Mouse (Mus musculus) heart, embryonic 13.5 days (tissue): ENCODE measurements around the gene Rps3. TPM values are rescaled to one million over a fixed set of nuclear protein-coding genes. Genes with fewer than 3 reads are reported as not detected.

Experiments used
- ATAC-seq: fragments of 200-750 bp; cut with Nextera tagmentation; 2 replicates; pipeline ENCODE4 v1.8.0; 2017; ENCODE audit warnings: moderate TSS enrichment; ENCODE audit not compliant: insufficient number of reproducible peaks, low FRiP score, low TSS enrichment; ENCODE audit errors: extremely low read depth
- H3K27ac ChIP-seq: fragments of 300-500 bp; sonication (generic); replicated peaks from 2 replicates; pipeline ENCODE4 v1.5.1; 2015; ENCODE audit warnings: moderate library complexity, mild to moderate bottlenecking, inconsistent platforms
- H3K27me3 ChIP-seq: fragments of 300-500 bp; sonication (generic); replicated peaks from 2 replicates; pipeline ENCODE4 v1.6.1; 2015; ENCODE audit warnings: mild to moderate bottlenecking, inconsistent platforms
- H3K36me3 ChIP-seq: fragments of 300-500 bp; sonication (generic); 2 replicates; pipeline ENCODE4 v1.6.1; 2015; ENCODE audit warnings: mild to moderate bottlenecking, inconsistent platforms
- H3K4me1 ChIP-seq: fragments of 300-500 bp; sonication (generic); 2 replicates; pipeline ENCODE4 v1.6.1; 2015; ENCODE audit warnings: inconsistent platforms
- H3K4me2 ChIP-seq: fragments of 300-500 bp; sonication (generic); 2 replicates; pipeline ENCODE4 v1.6.1; 2015; ENCODE audit warnings: inconsistent platforms, mild to moderate bottlenecking, moderate library complexity
- H3K4me3 ChIP-seq: fragments of 300-500 bp; sonication (generic); 2 replicates; pipeline ENCODE4 v1.5.1; 2015; ENCODE audit warnings: moderate library complexity, mild to moderate bottlenecking, inconsistent platforms
- H3K9ac ChIP-seq: fragments of 300-500 bp; sonication (generic); 2 replicates; pipeline ENCODE4 v1.6.1; 2015; ENCODE audit warnings: inconsistent platforms, mild to moderate bottlenecking, moderate library complexity
- H3K9me3 ChIP-seq: fragments of 300-500 bp; sonication (generic); 2 replicates; pipeline ENCODE4 v1.6.1; 2016; ENCODE audit warnings: inconsistent platforms
- WGBS: fragments of 180-500 bp; shearing (Covaris S2); methylation state at CpG from one replicate; pipeline ENCODE4 v1.1.7; 2015; ENCODE audit warnings: mixed read lengths; 5-methylcytosine and 5-hydroxymethylcytosine counted together
- polyA plus RNA-seq: library from polyadenylated mRNA; unstranded; fragments of >200 nt; fragmentation: Nextera tagmentation; extraction: Ambion mirVana; gene quantifications from 2 replicates; pipeline ENCODE4 v1.2.1, GENCODE M21; 2015

The Rps3 gene
- polyA plus RNA-seq, 1 experiment from 2014 or later, result 492 TPM

DNA sequence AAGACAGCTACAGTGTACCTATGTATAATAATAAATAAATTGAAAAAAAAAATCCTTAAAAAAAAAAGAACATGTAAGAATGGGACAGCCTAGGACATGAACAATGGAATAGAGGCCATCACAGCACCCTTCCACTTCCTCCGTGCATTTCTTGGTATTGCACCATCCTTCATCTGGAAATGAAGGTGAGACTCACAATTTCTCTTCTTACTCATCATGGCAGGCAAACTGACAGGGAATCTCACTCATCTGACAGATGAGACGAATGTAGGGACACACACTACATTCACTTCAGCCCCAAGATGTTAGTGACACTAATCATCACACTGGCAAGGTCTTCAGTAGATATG, 8.0 kb downstream of the Rps3 start:
- ATAC-seq, result no peak
- Histone ChIP-seq H3K36me3 (peaks cover 81% of the 10 kb centered on the region), H3K9ac (no peak overlapping the region), H3K27ac (peak overlapping the region; percentile 21; the same call in 1 of the 2 replicates), H3K27me3 (no peaks in the 10 kb centered on the region), H3K9me3 (no peaks in the 10 kb centered on the region), H3K4me3 (no peak overlapping the region), H3K4me1 (peaks cover 62% of the 10 kb centered on the region), H3K4me2 (no peak overlapping the region)
- 66% methylated on average over 2 of the region's 2 CpGs for WGBS

DNA sequence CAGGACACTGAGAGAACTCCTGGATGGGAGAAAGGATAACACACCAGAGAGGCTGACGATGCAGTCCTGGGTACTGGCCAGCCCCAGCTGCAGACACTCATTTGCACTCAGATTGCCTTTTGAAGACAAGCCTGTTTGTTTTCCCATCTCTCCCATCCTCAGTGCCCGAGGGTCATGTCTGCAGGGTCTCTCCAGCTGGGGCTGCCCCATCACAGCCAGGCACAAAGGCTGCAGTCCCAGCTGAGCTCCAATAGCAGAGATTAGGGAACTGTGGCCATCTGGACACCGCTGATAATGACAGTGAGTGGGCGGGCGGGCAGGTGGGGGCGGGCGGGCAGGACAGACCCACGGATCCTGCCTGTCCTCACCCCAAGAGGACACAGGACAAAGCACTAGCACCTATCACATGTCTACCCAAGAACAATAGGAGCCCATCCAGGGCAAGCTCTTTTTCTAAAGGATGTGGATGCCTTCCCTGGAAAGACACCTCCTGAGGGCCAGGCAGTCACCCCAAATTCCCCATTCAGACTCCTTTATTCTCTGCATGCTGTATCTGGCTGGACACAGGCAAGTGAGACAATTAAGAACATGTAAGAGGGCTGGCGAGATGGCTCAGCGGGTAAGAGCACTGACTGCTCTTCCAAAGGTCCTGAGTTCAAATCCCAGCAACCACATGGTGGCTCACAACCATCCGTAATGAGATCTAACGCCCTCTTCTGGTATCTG, 8.5 kb downstream of the Rps3 start:
- Histone ChIP-seq H3K9me3 (no peaks in the 10 kb centered on the region), H3K9ac (peak overlapping the region; percentile 35; the same call in 1 of the 2 replicates), H3K27me3 (no peaks in the 10 kb centered on the region; the same call in 1 of the 2 replicates), H3K4me3 (no peak overlapping the region), H3K27ac (peak overlapping the region; percentile 54), H3K4me1 (peaks cover 61% of the 10 kb centered on the region), H3K36me3 (peaks cover 76% of the 10 kb centered on the region), H3K4me2 (peak overlapping the region; percentile 5)
- 44% methylated on average over 12 of the region's 12 CpGs for WGBS
- peak; percentile 65 for ATAC-seq

DNA sequence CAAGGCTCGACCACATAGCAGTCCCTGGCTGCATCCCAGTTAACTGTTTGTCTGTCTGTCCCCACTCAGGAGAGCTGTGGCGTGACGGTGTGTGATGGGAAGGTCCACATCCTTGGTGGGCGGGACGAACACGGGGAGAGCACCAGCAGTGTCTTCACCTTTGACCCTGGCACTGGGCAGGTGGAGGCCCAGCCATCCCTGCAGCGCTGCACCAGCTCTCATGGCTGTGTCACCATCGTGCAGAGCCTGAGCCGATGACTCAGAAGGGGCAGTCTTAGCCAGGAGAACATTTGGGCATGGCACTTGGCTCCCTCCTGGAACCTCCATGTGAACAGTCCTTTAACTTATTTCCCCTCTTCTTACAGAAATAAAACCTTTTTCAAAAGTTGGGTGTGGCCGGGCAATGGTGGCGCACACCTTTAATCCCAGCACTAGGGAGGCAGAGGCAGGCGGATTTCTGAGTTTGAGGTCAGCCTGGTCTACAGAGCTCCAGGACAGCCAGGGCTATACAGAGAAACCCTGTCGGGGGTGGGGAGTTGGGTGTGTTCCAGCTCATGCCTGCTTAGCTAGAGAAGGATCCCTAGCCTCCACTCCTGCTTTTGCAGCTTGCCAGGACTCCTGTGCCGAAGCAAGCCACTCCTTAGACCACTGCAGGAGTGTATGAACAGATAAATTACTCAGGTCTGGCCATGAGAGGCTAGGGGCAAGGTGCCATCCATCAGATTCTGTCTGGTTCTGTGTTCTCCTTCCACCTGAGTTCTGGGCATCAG, 9.7 kb downstream of the Rps3 start:
- no peaks in the 10 kb centered on the region for H3K9me3 ChIP-seq
- H3K4me1 ChIP-seq, result peaks cover 58% of the 10 kb centered on the region
- H3K9ac ChIP-seq, result no peak overlapping the region
- H3K36me3 ChIP-seq, result peaks cover 64% of the 10 kb centered on the region
- H3K27me3 ChIP-seq, result peaks cover 2% of the 10 kb centered on the region; the same call in 1 of the 2 replicates
- 78% methylated on average over 14 of the region's 14 CpGs for WGBS
- H3K4me3 ChIP-seq, result no peak overlapping the region
- ATAC-seq, result no peak
- peak overlapping the region; percentile 54 for H3K27ac ChIP-seq
- H3K4me2 ChIP-seq, result peak overlapping the region; percentile 5

DNA sequence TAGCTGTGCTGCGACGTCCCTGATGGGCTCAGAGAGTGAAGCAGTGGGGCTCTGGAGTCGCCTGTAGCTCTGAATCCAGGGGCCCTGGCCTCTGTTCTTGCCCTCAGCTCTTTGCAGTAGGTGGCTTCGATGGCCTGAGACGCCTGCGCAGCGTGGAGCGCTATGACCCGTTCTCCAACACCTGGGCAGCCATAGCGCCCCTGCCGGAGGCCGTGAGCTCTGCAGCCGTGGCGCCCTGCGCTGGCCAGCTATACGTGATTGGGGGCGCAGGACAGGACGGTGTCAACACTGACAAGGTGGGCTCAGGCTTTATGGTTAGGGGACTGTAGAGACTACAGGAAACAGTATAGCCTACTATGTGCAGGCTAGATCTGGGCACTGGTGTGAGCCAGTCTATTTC, 12.0 kb downstream of the Rps3 start:
- no peak overlapping the region for H3K27ac ChIP-seq
- no peak overlapping the region for H3K4me3 ChIP-seq
- peaks cover 2% of the 10 kb centered on the region; the same call in 1 of the 2 replicates for H3K27me3 ChIP-seq
- no peak overlapping the region for H3K4me2 ChIP-seq
- H3K9me3 ChIP-seq, result no peaks in the 10 kb centered on the region
- H3K9ac ChIP-seq, result no peak overlapping the region
- peaks cover 41% of the 10 kb centered on the region for H3K36me3 ChIP-seq
- WGBS, result 59% methylated on average over 18 of the region's 18 CpGs
- H3K4me1 ChIP-seq, result peaks cover 63% of the 10 kb centered on the region
- ATAC-seq, result no peak

DNA sequence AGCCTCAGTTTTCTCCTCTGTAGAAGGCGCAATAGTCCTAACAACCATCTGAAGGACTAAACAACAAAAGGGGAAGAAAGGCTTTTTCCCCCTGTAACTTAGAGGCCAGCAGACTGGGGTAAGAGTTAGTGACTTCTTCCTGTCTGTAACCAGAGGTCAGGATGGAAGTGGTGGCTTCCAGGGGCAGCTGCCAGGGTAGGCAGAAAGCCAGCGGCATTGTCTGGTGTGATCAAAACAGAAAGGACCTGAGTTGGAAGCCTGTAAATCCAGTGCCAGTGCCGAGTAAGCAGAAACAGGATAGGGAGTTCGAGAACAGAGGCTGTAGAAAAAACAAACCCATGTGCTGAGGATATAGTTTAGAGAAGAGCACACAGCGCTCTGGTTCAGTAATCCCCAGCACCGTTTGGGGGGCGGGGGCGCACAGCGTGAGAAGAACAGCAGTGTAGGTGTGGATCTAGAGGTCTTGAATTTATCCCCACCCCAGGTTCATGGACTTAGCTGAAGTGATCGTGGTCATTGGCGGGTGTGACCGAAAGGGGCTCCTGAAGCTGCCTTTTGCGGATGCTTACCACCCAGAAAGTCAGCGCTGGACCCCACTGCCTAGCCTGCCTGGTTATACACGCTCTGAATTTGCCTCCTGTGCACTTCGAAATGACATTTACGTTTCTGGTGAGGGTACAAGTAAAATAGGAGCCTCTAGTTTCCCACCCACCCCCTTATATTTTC, 13.7 kb downstream of the Rps3 start:
- no peak overlapping the region for H3K9ac ChIP-seq
- no peaks in the 10 kb centered on the region for H3K9me3 ChIP-seq
- H3K4me1 ChIP-seq, result peaks cover 66% of the 10 kb centered on the region
- H3K36me3 ChIP-seq, result peaks cover 35% of the 10 kb centered on the region
- H3K4me3 ChIP-seq, result no peak overlapping the region
- WGBS, result 78% methylated on average over 17 of the region's 17 CpGs
- ATAC-seq, result no peak
- peak overlapping the region; percentile 95; the same call in 1 of the 2 replicates for H3K27ac ChIP-seq
- no peak overlapping the region for H3K4me2 ChIP-seq
- peaks cover 2% of the 10 kb centered on the region; the same call in 1 of the 2 replicates for H3K27me3 ChIP-seq

DNA sequence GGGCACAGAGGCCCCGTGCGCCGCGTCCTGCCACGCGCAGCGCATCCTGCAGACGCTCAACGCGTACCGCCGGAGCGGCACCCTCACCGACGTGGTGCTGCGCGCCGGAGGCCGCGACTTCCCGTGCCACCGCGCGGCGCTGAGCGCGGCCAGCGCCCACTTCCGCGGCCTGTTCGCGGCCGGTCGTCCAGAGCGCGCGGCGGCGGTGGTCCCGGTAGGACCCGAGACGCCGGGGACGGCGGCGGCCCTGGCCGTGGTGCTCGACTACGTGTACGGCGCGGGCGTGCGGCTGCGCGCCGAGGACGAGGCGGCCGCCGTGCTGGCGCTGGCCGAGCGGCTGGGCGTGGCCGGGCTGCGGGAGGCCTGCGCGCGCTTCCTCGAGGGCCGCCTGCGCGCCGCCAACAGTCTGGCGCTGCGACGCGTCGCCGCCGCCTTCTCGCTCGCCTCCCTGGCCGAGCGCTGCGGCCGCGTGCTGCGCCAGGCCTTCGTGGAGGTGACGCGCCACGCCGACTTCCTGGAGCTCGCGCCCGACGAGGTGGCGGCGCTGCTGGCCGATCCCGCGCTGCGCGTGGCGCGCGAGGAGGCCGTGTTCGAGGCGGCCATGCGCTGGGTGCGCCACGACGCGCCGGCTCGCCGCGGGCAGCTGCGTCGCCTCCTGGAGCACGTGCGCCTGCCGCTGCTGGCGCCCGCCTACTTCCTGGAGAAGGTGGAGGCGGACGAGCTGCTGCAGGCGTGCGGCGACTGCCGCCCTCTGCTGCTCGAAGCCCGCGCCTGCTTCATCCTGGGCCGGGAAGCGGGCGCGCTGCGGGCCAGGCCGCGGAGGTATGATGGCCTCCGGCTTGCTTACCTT, 15.0 kb downstream of the Rps3 start:
- Histone ChIP-seq H3K36me3 (peaks cover 22% of the 10 kb centered on the region), H3K27me3 (peaks cover 2% of the 10 kb centered on the region; the same call in 1 of the 2 replicates), H3K27ac (peak overlapping the region; percentile 95), H3K4me2 (peak overlapping the region; percentile 88), H3K9ac (peak overlapping the region; percentile 87), H3K9me3 (no peaks in the 10 kb centered on the region), H3K4me1 (peaks cover 52% of the 10 kb centered on the region), H3K4me3 (peak overlapping the region; percentile 61)
- peak; percentile 47; the same call in 1 of the 2 replicates for ATAC-seq
- WGBS, result 2% methylated on average over 123 of the region's 145 CpGs

DNA sequence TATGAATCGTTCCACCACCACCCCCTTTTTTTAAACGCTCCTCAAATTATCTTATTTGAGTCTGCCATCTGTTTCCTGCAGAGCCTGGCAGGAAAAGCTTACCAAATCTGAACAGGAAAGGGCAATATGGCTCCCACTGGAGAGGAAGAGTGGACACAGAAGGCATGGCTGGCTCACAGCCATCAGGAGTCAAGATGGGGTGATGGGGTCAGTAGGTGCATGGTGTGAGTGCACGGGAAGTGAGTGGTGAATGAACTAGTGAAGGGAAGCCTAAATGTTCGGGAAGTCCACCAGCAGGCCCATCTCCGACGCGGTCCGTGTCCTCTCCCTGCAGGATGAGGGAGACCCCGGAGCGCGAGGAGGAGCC, 15.6 kb downstream of the Rps3 start:
- Histone ChIP-seq H3K27me3 (peaks cover 2% of the 10 kb centered on the region; the same call in 1 of the 2 replicates), H3K9ac (peak overlapping the region; percentile 87), H3K4me1 (peaks cover 50% of the 10 kb centered on the region), H3K27ac (peak overlapping the region; percentile 95), H3K4me3 (peak overlapping the region; percentile 61), H3K4me2 (peak overlapping the region; percentile 88), H3K36me3 (peaks cover 16% of the 10 kb centered on the region), H3K9me3 (no peaks in the 10 kb centered on the region)
- 15% methylated on average over 9 of the region's 11 CpGs for WGBS
- ATAC-seq, result no peak

DNA sequence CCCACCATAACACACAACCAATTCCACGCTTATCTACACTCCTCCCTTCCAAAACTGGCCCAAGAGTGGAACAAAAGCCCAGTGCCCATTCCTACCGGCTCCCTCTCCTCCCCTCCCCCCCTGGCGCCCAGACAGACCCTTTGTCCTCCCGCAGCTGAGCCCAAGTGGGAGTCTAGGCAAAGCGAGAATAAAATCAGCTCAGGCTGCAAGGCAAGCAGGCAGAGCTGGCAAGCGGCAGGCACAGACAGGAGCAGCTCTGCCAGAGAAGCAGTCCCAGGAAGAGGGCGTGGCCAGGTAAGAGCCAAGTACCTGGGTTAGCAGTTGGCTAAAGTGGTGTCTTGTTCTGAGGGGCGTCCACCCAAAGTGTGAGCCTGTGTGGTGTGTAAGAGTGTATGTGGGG, 17.7 kb downstream of the Rps3 start, which contains the start of gene Klhl35:
Gene Klhl35, plus strand, starts transcription at position 194 of the 400 bp plus-strand sequence.
- Histone ChIP-seq H3K9me3 (no peaks in the 10 kb centered on the region), H3K27ac (peak within 1 kb of the TSS; percentile 32), H3K27me3 (peaks cover 2% of the 10 kb centered on the region; the same call in 1 of the 2 replicates), H3K4me3 (0 out of 2 replicates have a peak within 1 kb of the TSS, but pooled peaks have one; percentile 9), H3K4me2 (peak within 1 kb of the TSS; percentile 88), H3K36me3 (peaks cover 15% of the 10 kb centered on the region), H3K9ac (peak within 1 kb of the TSS; percentile 69), H3K4me1 (peaks cover 50% of the 10 kb centered on the region)
- WGBS, result 20% methylated on average over 8 of the region's 8 CpGs
- ATAC-seq, result no peak

DNA sequence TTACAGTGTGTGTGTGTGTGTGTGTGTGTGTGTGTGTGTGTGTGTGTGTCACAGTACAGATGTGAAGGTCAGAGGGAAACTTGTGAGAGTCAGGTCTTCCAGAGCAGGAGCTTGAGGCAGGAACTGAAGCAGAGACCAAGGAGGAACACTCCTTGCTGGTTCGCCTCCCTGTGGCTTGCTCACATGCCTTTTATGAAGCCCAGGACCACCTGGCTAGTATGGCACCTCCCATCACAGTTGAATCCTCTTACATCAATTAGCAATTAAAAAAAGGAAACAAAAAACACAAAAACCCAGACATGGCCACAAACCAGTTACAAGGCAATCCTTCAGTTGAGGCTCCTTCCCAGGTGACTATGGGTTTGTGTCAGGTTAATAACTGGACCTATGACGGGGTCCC, 20.4 kb downstream of the Rps3 start:
- Histone ChIP-seq H3K4me1 (peaks cover 32% of the 10 kb centered on the region), H3K9ac (no peak overlapping the region), H3K27me3 (no peaks in the 10 kb centered on the region; the same call in 1 of the 2 replicates), H3K4me2 (no peak overlapping the region), H3K9me3 (no peaks in the 10 kb centered on the region), H3K36me3 (peaks cover 39% of the 10 kb centered on the region), H3K27ac (no peak overlapping the region), H3K4me3 (no peak overlapping the region)
- WGBS, result 68% methylated on average over 2 of the region's 2 CpGs
- no peak for ATAC-seq

DNA sequence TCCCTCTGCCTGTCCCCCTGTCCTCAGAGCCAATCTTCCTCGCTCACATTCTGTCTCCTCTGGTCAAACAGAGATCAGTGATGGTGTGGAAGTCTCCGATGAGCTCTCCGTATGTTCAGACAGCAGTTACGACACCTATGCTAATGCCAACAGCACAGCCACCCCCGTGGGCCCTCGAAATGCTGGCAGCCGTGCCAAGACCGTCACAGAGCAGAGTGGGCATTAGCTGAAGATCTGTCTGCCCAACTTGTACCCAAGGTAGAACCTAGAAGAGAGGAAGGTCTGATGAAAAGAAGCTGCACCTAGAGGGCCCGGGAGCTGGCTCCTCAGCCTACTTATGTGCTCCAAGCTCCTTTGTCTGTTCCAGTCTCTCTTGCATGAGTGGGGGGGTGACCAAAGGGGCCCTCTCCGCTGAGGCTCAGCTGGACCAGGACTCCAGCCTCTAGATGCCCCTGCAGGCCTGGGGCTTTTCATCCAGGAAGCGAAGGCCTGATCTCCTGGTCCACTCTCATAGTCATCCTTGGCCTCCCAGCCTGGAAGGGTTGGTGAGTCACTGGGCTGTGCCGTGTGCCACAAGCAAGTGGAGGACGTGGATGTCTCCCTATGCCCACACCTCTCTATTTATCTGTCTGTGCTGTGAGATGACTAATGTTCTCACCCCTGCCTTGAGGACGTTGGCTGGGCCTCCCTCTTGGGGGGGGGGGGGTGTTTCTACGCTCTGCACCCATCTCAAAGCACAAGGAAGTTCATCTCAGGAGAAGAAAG, 23.5 kb downstream of the Rps3 start:
- H3K36me3 ChIP-seq, result peaks cover 67% of the 10 kb centered on the region
- no peak overlapping the region for H3K27ac ChIP-seq
- no peak overlapping the region for H3K4me2 ChIP-seq
- no peak for ATAC-seq
- H3K27me3 ChIP-seq, result no peaks in the 10 kb centered on the region
- whole genome bisulfite sequencing, result 84% methylated on average over 15 of the region's 15 CpGs
- no peak overlapping the region for H3K4me3 ChIP-seq
- no peak overlapping the region for H3K9ac ChIP-seq
- H3K4me1 ChIP-seq, result peaks cover 2% of the 10 kb centered on the region; the same call in 1 of the 2 replicates
- H3K9me3 ChIP-seq, result no peaks in the 10 kb centered on the region
